Mouse (Mus musculus): Measurements from ENCODE around the gene Lif.

DNA sequence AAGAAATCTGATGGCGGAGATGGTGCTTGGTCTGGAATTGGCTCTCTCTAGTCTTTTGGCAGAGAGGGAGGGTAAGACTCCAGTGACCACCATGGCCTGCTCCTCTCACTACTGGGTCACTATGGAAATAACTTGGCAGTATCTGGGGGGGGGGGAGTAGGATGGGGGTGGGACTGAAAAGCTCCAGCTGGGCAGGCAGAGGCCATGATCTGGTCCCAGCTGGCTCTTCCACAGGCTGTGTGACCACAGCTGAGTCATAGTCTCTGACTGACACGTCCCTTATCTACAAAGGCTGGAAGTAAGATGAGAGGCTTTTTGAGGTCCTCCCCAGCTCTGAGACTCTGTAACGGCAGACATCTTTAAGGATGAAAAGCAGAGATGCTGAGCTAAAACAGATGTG, 40.4 kb downstream of the Lif start:
- TF ChIP-seq CTCF (IDR thresholded peaks at IDR 0.05; ENCODE audit: extremely low read depth, insufficient read depth, insufficient read length, insufficient replicate concordance) (no peak), POLR2A (IDR thresholded peaks at IDR 0.05; ENCODE audit: low read depth, low read length) (no peak)
